Mouse (Mus musculus): ENCODE results near the gene Ttll3. TPM values are rescaled to one million over a fixed set of nuclear protein-coding genes. Genes with fewer than 3 reads are reported as not detected.
A peak's percentile ranks its signal among the peaks of the same experiment; 100 is the strongest.

Ttll3 gene
- 1.1 and 1.3 TPM in 2 replicates for polyA plus RNA-seq (2016; fragmentation: Nextera tagmentation; extraction: Ambion mirVana)

DNA sequence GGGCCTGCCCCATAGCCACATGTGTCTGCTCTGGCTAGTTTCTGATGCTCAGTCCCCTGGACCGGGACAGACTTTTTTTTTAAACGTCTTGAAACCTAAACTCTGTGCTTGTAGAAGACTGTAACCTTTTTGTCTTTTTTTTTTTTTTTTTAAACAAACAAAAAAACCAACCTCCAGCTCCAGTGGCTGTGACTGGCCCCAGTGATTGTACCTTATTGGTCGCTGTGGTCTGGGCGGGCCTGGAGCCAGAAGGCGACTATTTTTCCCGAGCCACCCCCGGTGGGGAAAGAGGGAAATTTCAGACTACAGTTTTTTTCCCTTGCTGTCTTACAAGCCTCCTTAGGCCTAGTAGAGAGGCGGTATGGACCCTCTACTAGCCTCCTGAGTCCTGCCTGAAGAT lies at the start of gene Ttll3:
TSS of gene Ttll3 (plus strand) at position 301 of the 400 bp plus-strand sequence.
- Histone ChIP-seq H3K4me1 (peaks cover 18% of the 10 kb centered on the region), H3K4me2 (no peak within 1 kb of the TSS), H3K9ac (peak within 1 kb of the TSS; percentile 24; the same call in 1 of the 2 replicates), H3K9me3 (replicated peaks) (no peaks in the 10 kb centered on the region), H3K27me3 (replicated peaks) (peaks cover 27% of the 10 kb centered on the region), H3K36me3 (peaks cover 72% of the 10 kb centered on the region), H3K4me3 (no peak within 1 kb of the TSS), H3K27ac (no peak within 1 kb of the TSS)
- ATAC-seq, result no peak
- WGBS (ENCODE audit: insufficient replicate concordance), result 79% methylated on average over 8 of the region's 8 CpGs

DNA sequence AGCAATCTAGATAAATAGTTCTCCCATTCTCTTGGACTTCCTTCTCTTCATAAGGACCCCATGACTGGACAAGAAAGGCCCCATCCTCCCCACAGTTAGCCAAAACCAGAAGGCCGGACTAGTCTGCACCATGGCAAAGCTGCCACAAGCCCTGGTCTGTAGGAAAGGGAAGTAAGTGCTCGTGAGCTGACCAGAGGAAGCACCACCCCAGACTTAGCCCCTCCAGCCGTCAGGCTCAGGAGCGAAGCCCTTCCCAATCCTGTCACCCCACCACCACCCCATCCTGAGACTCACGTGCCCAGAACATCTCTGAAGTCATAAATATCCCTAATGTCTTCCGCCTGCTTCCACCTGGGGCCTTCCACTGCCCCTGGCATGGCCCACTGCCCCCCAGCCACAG lies 47.5 kb upstream of the Ttll3 start:
- ATAC-seq, result no peak
- Histone ChIP-seq H3K36me3 (peaks cover 24% of the 10 kb centered on the region), H3K27ac (peak overlapping the region; percentile 6; the same call in 1 of the 2 replicates), H3K27me3 (replicated peaks) (no peaks in the 10 kb centered on the region), H3K4me1 (peaks cover 56% of the 10 kb centered on the region), H3K4me3 (no peak overlapping the region), H3K4me2 (peak overlapping the region; percentile 4; the same call in 1 of the 2 replicates), H3K9ac (no peak overlapping the region), H3K9me3 (replicated peaks) (no peaks in the 10 kb centered on the region)
- 45% methylated on average over 6 of the region's 6 CpGs for WGBS (ENCODE audit: insufficient replicate concordance)

DNA sequence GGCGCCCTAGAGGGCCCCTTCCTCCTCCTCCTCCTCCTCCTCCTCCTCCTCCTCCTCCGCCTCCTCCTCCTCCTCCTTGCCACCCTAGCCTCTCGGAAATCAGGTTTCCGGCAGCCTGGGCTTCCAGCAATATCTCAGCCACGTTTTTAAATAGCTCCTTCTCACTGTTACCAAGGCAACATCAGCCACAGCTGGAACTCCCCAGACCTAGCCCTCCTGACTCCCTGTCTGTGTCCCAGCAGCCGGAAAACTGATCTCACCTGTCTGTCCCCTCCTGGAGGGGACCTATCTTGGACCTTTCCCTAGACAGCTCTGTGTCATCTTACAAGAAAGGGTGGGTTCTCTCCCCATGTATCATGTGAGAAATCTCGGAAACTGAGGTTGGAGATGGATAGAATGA lies 46.8 kb upstream of the Ttll3 start:
- no peak overlapping the region for H3K9ac ChIP-seq

DNA sequence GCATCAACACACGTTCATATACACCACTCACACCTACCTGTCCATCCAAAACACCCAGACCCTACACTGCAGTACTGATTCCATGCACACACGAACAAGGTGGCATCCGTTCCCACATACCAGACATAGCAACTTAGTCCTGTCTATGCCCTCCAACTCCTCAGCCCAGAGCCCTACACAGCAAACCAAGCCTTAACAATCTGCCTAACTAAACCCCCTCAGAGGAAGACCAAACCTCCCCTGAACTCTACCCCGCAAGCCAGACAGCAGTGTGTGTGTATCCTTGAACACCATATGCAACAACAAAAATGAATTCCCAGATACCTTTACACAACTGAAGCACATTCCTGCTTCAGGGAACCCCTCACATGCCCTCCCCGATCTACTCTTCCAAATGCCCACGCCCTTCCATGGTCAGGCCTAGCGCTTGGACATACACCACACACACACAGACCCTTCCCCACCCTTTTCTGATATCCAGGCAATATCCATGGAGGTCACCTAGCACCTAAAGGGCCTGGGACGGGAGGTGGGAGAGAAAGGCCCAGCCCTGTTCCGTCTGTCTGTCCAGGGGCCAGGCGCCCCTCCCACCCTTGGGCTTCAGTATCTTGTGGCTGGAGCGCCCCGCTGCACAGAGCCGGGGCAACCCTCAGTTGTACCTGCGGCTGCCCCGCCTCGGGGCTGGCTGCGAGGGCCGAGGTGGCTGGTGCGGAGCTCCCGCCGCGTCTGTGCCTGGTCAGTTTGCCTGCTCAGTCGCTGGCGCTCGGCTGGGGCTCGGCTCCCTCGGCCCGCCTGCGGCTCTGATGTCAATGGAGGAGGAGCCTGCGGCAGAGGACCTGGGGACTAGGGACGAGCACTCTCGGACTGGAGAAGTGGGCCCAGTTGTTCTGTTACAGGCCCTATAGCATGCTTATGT lies 45.6 kb upstream of the Ttll3 start, which contains the start of gene Camk1:
TSS of gene Camk1 (minus strand) at position 808 of the 916 bp plus-strand sequence.
- H3K4me3 ChIP-seq, result peak within 1 kb of the TSS; percentile 55
- H3K36me3 ChIP-seq, result peaks cover 18% of the 10 kb centered on the region
- H3K4me1 ChIP-seq, result peaks cover 48% of the 10 kb centered on the region
- H3K9me3 ChIP-seq (replicated peaks), result no peaks in the 10 kb centered on the region
- WGBS (ENCODE audit: insufficient replicate concordance), result 17% methylated on average over 32 of the region's 32 CpGs
- H3K4me2 ChIP-seq, result peak within 1 kb of the TSS; percentile 74
- H3K27me3 ChIP-seq (replicated peaks), result no peaks in the 10 kb centered on the region
- H3K9ac ChIP-seq, result peak within 1 kb of the TSS; percentile 68
- no peak within 1 kb of the TSS; the same call in 1 of the 2 replicates for H3K27ac ChIP-seq
- ATAC-seq, result peak; percentile 76

More for the DNA sequence above, 46.8 kb upstream of the Ttll3 start:
- Histone ChIP-seq H3K27ac (no peak overlapping the region), H3K4me2 (peak overlapping the region; percentile 74), H3K9me3 (replicated peaks) (no peaks in the 10 kb centered on the region), H3K27me3 (replicated peaks) (no peaks in the 10 kb centered on the region), H3K4me1 (peaks cover 51% of the 10 kb centered on the region), H3K4me3 (no peak overlapping the region), H3K36me3 (peaks cover 24% of the 10 kb centered on the region)
- ATAC-seq, result no peak
- 33% methylated on average over 4 of the region's 7 CpGs for WGBS (ENCODE audit: insufficient replicate concordance)

DNA sequence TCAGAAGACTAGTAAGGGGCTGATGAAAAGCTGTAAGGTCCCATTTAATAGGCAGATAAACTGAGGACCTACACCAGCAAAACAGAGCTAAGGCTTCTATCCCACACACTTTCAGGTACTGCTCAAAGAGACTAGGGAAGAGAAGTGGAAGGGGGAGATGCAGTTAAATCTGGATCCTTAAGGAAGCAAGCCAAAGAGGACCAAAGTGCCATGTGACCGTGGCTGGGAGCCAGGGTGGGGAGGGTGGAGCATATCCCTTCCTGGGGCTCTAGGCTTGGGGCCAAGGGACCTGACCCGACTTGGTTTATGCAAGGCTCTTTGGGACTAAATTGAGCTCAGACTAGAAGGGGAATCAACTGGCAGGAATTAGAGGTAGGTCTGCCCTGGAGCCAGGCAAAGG lies 44.7 kb upstream of the Ttll3 start:
- no peak for ATAC-seq
- H3K4me3 ChIP-seq, result no peak overlapping the region

DNA sequence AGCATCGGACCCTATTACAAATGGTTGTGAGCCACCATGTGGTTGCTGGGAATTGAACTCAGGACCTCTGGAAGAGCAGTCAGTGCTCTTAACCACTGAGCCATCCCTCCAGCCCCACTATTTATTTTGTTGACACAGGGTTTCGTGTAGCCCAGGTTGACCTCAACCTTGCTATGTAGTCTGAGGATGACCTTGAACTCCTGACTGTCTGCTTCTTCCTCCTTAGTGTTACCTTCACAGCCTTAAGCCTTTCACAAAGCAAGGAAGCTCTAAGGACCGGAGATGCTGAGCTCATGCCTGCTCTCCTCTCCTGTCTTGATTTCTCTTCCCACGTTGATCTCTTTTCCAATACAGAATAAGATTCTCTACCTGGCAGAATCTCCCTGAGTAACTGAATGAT lies 42.2 kb upstream of the Ttll3 start:
- Histone ChIP-seq H3K4me2 (no peak overlapping the region), H3K27ac (no peak overlapping the region), H3K36me3 (no peaks in the 10 kb centered on the region), H3K9me3 (replicated peaks) (no peaks in the 10 kb centered on the region), H3K9ac (no peak overlapping the region), H3K4me3 (no peak overlapping the region), H3K4me1 (peaks cover 34% of the 10 kb centered on the region), H3K27me3 (replicated peaks) (no peaks in the 10 kb centered on the region)
- no peak for ATAC-seq
- 60% methylated on average over 4 of the region's 4 CpGs for WGBS (ENCODE audit: insufficient replicate concordance)

More for the DNA sequence above, 44.7 kb upstream of the Ttll3 start:
- WGBS (ENCODE audit: insufficient replicate concordance), result 38% methylated on average over 2 of the region's 2 CpGs
- H3K36me3 ChIP-seq, result peaks cover 12% of the 10 kb centered on the region
- no peak overlapping the region; the same call in 1 of the 2 replicates for H3K27ac ChIP-seq
- peaks cover 48% of the 10 kb centered on the region for H3K4me1 ChIP-seq
- peak overlapping the region; percentile 74 for H3K4me2 ChIP-seq
- H3K27me3 ChIP-seq (replicated peaks), result no peaks in the 10 kb centered on the region
- H3K9me3 ChIP-seq (replicated peaks), result no peaks in the 10 kb centered on the region
- peak overlapping the region; percentile 68; the same call in 1 of the 2 replicates for H3K9ac ChIP-seq

DNA sequence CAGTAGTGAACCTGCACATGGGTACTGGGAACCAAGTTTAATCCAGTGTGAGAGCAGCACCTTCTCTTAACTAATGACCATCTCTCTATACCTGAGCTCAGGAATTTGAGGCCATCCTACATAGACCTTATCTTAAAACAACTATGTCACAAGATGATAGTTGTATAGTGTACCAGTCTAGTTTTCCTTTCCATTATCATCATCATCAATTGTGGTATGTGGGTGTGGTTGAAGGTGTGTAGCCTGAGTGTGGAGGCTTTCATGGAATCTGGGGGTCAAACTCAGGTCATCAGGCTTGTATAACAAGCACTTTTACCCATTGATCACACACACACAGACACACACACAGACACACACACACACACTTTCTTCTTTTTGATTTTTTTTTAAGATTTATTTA lies 38.5 kb upstream of the Ttll3 start:
- Histone ChIP-seq H3K36me3 (no peaks in the 10 kb centered on the region), H3K27me3 (replicated peaks) (0 out of 2 replicates have a peak, but pooled peaks cover under 1% of the 10 kb centered on the region), H3K27ac (no peak overlapping the region), H3K4me3 (no peak overlapping the region), H3K9ac (no peak overlapping the region), H3K4me2 (no peak overlapping the region), H3K9me3 (replicated peaks) (no peaks in the 10 kb centered on the region), H3K4me1 (peaks cover 8% of the 10 kb centered on the region; the same call in 1 of the 2 replicates)
- no peak for ATAC-seq

DNA sequence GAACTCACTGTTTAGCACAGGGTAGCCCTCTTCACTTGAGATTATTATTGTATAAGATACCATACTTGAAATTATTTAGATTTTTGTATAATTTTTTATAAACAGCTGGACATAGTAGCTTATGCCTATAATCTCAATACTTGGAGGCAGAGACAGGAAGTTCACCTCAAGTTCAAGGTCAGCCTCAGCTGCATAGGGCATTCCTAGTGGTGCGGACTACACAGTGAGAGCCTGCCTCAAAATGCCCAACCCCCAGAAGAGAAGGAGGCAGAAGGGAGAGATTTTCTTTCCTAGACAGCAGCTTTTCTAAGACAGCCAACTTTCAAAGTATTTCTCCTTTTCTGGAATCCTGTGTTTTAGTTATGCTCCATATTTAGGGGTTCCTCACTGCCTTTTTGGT lies 37.9 kb upstream of the Ttll3 start:
- H3K9ac ChIP-seq, result no peak overlapping the region
- no peak overlapping the region for H3K27ac ChIP-seq
- 76% methylated on average over 1 of the region's 1 CpGs for WGBS (ENCODE audit: insufficient replicate concordance)
- no peak overlapping the region for H3K4me3 ChIP-seq
- peaks cover 8% of the 10 kb centered on the region; the same call in 1 of the 2 replicates for H3K4me1 ChIP-seq
- H3K27me3 ChIP-seq (replicated peaks), result 0 out of 2 replicates have a peak, but pooled peaks cover 5% of the 10 kb centered on the region
- ATAC-seq, result no peak
- no peaks in the 10 kb centered on the region for H3K36me3 ChIP-seq
- no peaks in the 10 kb centered on the region for H3K9me3 ChIP-seq (replicated peaks)
- H3K4me2 ChIP-seq, result no peak overlapping the region

DNA sequence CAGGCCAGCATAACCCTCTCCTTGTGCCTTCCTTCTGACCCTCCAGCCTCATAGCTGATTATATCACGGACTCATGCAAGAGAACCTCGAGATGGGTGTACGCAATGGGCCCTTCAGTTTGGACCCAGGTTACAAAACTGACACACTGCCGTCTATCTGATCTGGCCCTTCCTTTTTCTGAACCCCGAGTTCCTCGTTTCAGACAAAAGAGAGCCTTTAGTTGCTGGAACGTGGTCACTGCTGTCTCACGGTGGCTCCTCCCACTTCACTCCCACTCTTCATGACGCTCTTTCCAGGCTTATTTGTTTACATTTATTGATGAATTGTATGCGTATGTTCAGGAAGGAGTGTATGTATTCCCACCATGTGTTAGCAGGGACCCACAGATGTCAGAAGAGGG lies 37.4 kb upstream of the Ttll3 start:
- no peaks in the 10 kb centered on the region for H3K36me3 ChIP-seq
- H3K4me2 ChIP-seq, result no peak overlapping the region
- H3K9ac ChIP-seq, result no peak overlapping the region
- no peak for ATAC-seq
- WGBS (ENCODE audit: insufficient replicate concordance), result 27% methylated on average over 10 of the region's 10 CpGs
- H3K27ac ChIP-seq, result no peak overlapping the region
- 0 out of 2 replicates have a peak, but pooled peaks cover 5% of the 10 kb centered on the region for H3K27me3 ChIP-seq (replicated peaks)
- H3K9me3 ChIP-seq (replicated peaks), result no peaks in the 10 kb centered on the region
- H3K4me3 ChIP-seq, result no peak overlapping the region
- peaks cover 8% of the 10 kb centered on the region; the same call in 1 of the 2 replicates for H3K4me1 ChIP-seq

DNA sequence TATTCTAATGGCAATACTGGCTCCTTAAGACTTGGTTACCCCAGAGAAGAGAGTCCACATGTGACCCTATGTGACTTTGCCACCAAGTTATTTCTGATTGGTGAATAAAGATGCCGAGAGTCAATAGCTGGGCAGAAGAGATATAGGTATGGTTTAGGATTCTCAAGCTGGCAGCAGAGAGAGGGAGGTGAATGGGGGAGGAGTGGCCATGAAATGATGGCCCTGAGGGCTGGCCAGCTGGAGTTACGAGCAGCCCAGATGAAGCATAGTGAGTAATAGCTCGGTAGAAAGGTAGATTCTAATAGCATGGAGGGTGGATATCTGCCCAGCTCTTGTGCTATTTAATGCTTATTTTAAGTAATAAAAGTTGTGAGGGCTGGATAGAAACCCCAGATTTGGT lies 36.2 kb upstream of the Ttll3 start:
- 0 out of 2 replicates have a peak, but pooled peaks cover 5% of the 10 kb centered on the region for H3K27me3 ChIP-seq (replicated peaks)
- H3K4me3 ChIP-seq, result no peak overlapping the region
- H3K4me1 ChIP-seq, result peaks cover 8% of the 10 kb centered on the region; the same call in 1 of the 2 replicates
- H3K9me3 ChIP-seq (replicated peaks), result no peaks in the 10 kb centered on the region
- no peak overlapping the region for H3K9ac ChIP-seq
- WGBS (ENCODE audit: insufficient replicate concordance), result 67% methylated on average over 3 of the region's 3 CpGs
- no peaks in the 10 kb centered on the region for H3K36me3 ChIP-seq
- no peak overlapping the region for H3K4me2 ChIP-seq
- H3K27ac ChIP-seq, result no peak overlapping the region
- no peak for ATAC-seq

DNA sequence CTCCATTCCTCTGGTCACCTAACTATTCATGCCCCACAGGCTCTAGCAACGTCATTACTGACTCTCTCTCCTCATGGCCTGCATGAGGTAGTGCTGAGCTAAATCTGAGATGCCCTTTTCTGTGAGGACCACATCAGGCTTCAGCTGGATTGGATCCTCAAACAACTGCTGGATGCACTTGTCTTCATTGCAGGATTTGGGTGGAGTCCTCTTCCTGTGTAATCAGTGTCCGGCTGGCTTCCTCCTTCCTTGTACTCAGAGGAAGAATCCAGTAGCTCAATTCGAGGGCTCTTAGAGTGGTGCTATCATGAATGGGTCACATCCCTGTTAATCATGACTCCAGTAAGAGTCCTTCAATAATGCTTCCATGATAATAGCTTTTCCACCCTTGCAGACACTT lies 35.4 kb upstream of the Ttll3 start:
- no peak for ATAC-seq
- H3K4me1 ChIP-seq, result peaks cover 8% of the 10 kb centered on the region; the same call in 1 of the 2 replicates
- 48% methylated on average over 3 of the region's 3 CpGs for WGBS (ENCODE audit: insufficient replicate concordance)

DNA sequence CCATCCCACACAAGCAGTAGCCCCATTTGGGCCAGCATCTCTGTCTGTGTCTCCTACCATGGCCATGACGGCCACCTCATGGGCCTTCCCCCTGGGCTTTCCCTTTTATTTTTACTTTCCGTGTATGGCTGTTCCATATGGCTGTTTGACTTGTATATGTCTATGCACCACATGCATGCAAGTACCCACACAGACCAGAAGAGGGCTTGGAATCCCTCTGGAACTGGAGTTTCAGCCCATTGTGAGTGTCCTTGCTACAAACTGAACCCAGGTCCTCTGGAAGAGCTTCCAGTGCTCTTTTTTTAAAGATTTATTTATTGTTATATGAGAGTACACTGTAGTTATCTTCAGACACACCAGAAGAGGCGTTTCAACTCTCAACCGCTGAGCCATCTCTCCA lies 27.6 kb upstream of the Ttll3 start:
- Histone ChIP-seq H3K27ac (no peak overlapping the region), H3K27me3 (replicated peaks) (no peaks in the 10 kb centered on the region), H3K36me3 (peaks cover 5% of the 10 kb centered on the region), H3K4me2 (no peak overlapping the region), H3K4me1 (0 out of 2 replicates have a peak, but pooled peaks cover 3% of the 10 kb centered on the region), H3K4me3 (no peak overlapping the region), H3K9me3 (replicated peaks) (no peaks in the 10 kb centered on the region), H3K9ac (no peak overlapping the region)
- 57% methylated on average over 4 of the region's 4 CpGs for WGBS (ENCODE audit: insufficient replicate concordance)
- ATAC-seq, result no peak

More for the DNA sequence above, 35.4 kb upstream of the Ttll3 start:
- no peaks in the 10 kb centered on the region for H3K9me3 ChIP-seq (replicated peaks)
- H3K4me2 ChIP-seq, result no peak overlapping the region
- no peak overlapping the region for H3K9ac ChIP-seq
- no peak overlapping the region for H3K4me3 ChIP-seq
- no peaks in the 10 kb centered on the region for H3K36me3 ChIP-seq
- H3K27me3 ChIP-seq (replicated peaks), result 0 out of 2 replicates have a peak, but pooled peaks cover 5% of the 10 kb centered on the region
- H3K27ac ChIP-seq, result no peak overlapping the region
